Mouse (Mus musculus) cerebellum, adult 18-20 months (tissue): ENCODE measurements at regions not wholly inside any gene's neighbourhood (a gene's known extent, or its start where the extent isn't known, plus 50 kb on each side); places are given as distances from the start of the nearest gene placed in this dataset.

Source experiments
- DNase-seq, 2 experiments: peaks; one replicate each; pipeline ENCODE4 v3.0.0; 2021

DNA sequence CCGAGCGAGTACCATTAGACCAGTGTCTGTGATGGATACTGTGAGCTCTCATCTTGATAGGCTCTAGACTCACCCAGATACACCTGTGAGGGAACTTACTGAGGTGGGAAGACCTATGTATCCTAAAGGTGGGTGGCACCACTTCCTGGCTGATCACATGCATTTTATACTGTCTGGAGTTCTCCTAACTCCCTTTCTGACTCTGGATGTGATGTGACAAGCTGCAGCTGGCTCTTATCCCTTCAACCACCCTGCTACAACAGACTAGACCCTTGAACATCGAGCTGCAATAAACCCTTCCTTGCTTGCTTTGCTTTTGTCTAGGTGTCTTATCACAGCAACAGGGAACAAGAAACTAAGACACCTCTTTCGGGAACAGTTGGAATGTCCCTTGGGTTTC is 143.3 kb downstream of the Cd24a start:
- DNase-seq: no peak

DNA sequence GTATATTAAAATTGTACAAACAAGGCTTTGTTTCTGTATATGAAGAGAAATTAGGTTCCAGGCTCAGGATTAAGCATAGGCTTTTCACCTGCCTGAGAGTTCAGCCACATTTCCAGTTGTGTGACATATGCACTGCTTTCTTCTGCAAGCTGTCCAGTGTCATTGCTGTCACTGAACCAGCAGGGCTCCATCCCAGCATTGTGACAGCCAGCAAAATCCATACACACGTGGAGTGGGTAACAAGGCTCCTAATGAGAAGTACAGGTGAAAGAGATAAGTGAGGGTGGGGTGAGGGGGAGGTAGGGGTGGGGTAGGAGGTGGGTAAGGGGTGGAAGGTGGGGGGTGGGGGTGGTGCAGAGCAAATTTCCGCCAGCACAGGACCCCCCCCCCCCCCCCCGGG is 144.1 kb downstream of the Cd24a start:
- no peak for DNase-seq

DNA sequence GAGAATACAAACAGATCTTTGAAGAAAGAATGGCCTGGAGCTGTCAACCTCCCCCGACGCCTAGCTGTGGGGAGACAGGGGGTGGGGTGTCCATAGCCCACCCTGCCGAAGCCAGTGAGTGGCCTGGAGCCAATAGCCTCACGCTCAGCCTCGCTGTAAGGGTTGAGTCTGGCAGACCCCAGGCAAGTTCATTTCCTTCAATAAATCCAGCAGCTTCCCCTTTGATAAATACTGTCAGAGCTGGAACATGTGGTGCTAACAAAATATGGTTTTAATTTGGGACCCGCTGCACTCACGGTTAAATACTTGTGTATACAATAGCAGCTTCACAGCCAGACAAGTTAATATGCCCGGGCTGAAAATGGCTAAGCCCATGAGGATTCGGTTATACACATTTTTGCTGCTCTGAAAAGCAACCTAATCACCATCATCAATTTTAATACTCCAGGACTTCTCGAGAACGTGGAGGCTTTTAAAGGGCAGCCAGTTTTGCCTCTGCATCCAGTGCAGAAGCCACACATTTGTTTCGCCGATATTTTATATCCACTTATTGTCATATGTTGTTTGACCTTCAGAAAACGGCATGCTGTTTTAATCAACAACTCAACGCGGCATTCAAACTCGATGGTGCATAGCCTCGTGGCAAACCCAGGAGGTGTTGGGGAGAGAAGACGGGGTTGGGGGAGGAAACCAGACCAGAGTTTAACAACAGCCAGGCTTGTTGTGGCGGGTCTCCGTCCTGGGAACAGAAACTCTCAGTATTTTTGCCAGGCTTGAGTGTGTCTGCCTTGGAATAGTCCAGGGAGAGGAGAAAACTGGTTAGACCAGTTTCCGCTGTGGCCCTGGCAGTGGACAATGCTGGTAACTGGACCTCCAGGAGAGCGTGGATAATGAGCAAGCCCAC is 144.9 kb downstream of the Cd24a start:
- DNase-seq: no peak

DNA sequence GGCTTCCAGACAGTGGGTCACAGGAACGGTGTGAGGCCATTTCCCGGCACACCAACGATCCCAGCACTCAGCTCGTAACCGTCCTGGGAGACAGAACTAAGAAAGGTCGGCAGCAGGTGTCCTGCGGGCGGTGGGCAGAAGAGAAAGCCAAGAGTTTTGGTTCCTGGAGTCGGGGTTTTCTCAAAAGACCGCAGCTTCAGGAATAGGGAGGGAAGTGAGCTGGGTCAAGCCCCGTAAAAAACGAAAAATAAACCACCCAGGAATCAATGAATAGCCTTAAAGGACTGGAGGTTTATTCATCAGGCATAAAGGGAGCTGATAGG is 145.5 kb downstream of the Cd24a start:
- DNase-seq: peak in 1 of 2 experiments; percentile 10

DNA sequence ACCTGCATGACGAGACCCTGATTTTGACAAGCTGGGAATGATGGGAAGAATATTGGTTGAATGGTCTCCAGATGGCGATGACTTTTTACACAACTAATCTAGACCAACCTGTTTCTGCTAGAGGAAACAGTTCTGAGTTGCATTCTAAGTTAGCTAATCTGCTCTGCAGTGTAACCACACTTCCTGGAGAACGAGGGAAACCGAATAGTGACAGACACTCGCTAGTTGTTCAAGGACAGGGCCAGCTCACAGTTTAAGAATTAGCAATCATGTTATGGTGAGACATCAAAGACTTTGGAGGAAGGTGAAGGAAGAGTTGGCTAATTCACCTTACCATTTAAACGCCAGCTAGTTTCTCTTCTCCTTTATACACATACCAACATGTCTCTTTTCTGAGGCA is 149.7 kb downstream of the Cd24a start:
- no peak for DNase-seq

DNA sequence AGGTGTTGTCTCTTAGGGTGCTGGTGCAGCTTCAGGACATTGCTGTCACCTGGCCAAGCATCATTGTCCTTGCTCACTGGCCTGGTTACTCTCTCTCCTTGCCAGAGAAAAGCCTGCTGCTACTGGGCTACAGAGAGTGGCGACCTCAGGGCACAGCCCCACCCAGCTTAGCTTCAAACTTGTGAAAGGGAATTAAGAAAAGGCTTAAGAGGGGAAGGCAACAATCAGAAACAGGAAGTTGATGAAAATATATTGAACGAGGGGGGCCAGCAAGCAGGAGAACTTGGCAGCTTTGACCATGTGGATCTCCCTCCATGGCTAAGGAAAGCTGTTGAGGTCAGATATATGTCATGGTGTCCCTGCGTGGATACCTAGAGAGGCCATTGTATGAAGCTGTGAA is 151.1 kb downstream of the Cd24a start:
- DNase-seq: no peak

DNA sequence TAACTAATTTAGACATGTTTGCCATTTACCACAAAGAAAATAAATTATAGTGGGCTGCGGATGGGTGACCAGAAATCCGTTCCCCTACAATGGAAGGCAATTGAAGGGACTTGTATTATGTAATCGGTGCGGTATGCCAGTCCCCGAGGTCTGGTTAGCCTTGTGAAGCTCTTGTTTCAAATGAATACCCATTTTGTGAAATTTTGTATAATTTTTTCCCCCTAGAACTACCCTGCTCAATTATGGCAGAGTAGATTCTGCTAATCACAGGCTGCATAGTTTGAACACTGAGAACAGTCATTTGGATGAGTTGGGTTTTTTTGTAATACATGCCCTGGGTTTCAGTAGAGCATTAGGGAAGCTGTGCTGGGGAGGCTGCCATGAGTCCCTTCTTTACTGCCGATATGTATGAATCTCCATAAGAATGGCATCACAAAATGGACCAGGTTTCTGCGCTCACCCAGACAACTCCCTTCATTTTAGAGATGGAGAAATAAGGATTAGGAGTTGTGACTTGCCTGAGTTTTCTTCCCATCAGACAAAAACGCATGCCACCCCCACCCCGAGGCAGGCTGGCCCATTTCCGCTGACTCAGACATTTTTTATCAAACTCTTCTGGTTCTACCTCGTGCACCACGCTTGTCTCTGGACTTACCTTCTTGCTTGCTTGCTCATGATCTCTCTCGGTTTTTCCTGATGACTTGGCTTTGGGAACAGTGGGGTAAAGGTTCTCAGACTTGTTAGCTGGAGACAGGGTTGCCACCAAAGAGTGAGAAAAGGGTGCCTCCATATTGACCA is 155.7 kb downstream of the Cd24a start:
- no peak for DNase-seq

DNA sequence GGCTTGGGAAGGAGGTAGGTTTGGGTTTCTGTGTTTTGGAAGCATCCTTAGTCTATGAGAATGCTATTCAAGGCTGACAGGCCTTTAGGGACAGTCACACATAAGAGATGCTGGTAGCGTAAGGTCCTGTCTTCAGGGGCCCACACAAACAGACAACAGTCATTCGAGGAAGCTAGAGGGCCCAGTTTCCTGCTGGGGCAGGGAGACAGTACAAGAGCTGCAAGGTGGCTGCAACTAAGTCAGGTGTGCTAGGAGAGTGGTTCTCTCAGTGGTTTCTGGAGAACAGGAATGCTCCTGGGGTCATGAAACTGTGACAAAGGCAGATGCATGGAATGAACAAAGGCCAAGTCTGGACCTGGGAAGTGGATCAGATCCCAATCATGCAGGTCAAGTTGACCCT is 161.1 kb downstream of the Cd24a start:
- no peak for DNase-seq

DNA sequence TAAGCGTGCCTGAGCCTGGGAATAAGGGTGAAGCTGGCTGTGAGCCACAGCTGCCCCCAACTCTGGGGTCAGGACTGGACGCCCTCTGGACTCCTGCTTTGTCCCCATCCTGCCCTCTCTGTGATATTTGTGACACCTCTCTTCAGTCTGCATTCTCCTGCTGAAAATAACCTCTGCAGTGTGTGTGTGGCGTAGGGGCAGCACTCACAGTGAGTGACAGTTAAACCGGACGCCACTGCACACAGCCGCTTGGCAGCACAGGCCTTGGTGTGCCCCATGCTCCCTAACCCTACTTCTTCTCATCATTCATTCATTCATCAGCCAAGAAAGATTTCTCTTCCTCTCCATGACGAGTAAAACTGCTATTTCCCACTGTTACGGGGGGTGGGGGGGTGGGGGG is 161.6 kb downstream of the Cd24a start:
- no peak for DNase-seq

DNA sequence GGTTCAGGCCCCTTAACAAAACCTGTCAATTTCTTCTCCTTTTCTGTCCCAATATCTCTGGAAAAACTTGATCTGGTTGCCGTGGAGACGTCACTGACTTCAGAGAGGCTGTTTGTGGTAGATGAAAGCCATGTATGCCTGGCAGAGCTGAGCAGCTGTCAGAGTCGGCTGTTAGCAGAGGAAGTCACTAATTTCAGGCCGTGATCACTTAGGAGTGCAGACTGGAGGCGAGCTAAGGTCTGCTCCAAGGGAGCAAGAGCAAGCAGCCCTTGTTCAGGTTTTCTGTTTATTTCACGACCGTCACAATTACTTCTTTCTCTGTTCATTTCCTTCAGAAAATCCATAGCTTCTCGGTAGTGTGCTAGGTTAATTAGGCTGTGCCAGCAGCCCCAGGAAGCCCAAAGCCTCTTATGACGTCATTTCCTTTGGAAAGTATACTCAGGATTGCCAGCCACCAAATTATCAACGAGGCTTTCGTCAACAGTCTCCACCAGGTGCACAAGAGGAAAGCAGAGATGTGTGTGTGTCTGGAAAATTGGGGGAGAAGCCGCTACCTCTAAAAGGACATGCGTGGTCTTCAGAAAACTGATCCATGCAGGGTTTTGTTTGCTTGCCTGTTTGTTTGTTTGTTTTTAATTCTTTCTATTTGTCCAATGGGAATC is 161.2 kb downstream of the Qrsl1 start:
- DNase-seq: no peak

DNA sequence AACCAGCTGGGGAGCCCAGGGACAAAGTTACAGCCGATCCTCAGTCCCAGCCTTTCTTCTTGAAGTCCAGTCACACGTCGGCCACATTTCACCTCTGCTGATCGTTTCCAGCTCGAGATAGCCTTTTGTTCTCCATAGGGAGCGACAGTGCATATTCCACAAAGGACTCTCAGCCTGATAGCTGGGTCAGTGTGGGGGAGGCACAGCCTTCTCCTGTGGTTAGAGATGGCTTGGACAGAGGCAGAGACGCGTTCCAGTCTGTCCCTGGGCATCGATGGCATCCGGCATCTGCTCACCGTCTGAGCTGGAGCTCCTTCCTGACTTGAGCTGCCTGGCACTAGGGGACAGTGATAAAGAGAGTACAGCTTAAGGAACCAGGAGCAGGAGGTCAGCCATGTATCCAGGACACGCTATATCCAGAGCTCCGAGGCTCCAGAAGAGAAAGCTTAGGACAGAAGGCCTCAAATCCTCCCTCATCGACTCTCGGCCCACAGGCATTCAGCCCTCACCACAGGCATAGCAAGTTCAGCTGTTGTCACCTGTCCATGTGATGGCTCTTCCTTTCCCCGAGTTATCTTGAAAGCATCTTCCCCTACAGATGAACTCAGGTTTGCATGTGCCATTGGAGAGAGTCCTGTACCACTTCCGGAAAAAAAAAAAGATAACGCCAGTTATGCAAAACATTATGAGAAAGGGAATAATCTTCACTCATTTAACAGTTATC is 160.0 kb downstream of the Qrsl1 start:
- no peak for DNase-seq

DNA sequence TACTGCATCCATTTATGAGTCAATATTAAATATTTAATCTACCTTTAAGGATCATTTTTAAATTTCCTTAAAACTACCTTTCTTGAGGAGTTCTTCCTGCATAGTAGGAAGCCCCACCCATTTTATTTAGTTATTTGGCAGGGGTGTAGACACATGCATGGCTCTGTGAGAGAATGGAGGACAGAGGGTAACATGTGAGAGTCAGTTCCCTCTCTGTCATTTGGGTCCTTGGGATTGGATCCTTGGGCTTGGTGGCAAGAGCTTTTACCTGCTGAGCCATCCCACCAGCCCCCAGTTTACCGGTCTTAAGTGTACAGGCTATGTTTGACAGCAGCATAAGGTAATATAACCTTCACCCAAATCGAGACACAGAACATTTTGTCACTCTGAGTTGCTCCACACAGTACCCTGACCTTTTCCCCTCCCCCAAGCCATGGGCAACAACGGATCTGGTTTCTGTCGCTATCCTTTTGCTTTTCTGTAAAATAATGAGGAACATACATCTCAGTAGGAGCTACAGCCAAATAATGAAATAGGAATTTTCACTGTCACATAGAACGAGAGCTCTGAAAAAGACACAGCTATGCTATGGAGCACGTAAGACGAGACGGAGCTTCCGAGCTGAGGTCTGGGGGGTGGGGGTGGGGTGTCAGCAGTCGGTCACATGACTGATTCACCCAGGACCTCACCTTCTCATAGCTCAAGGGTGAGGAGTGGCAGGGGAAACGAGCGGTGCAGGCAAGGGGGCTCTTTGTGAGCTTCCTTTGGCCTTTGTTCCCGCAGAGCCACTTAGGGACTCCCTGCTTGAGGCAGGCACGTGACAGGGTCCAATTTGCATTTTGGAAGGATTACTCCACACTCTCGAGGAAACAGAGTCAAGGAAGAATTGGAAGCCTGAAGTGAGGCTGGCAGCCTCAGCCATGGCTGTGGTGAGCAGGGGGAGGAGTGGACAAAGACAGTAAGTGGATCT is 159.2 kb downstream of the Qrsl1 start:
- no peak for DNase-seq

DNA sequence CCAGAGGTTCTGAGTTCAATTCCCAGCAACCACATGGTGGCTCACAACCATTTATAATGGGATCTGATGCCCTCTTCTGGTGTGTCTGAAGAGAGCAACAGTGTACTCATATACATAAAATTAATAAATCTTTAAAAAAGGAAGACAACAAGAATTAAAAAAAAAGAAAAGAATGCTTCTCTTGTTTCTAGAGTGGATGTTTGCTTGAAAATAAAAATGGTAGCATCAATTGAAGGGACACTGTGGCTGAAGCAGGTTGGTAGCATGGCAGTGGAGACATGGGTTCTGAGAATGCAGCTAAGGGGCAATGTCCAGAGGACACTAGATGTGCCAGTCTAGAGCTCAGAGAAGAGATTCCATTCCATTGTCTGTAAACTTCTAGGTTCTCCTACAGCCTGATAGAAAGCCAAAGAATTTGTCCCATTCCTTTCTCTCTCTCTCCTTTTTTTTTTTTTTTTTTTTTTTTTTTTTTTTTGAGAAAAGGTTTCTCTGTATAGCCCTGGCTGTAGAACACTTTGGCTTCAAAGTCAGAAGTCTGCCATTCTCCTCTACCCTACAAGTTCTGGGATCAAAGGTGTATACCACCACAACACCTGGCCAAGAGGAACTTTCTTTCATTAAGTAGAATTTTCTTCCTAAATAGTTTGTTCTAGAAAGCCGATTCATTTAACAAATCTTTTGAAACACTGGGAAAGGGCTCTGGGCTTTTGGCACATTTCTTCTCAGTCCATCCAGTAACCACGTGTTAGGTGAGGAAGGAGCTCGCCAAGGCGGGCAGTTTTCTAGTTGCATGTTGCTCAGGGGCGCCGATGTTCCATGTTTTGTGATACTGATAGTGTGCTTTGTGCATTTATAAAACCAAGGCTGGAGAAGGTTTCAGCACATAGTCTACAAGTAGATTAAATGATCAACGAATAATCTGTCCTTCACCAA is 158.1 kb downstream of the Qrsl1 start:
- no peak for DNase-seq

DNA sequence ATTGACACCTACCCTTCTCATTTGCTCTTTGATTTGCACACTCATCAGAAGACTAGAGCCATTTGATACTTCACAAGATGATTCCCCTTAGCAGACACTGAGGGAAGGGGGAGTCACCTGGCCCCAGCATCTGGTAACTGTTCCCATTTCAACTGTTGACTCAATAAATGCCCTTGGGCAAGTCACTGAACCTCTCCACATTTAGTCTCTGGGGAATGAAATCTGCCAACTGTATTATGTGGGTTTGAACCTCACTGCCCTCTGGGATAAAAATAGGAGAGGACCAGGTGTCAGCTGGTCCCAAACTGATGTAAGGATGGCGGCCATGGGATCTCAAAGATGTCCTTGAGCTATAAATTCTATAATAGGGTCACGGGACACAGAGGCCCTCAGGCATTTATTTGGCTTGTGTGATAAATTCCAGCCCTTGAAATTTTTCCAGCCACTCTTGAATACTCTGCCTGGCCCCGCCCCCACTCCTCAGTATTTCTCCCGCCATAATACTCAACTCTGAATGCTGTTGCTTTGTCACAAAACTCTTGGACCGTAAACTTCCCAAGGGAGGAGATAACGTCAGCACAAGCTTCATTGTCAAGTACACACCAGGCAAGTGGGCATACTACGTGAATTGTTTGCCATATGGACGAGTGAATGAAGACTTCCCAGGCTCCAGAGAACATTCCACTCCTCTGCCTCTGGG is 155.5 kb downstream of the Qrsl1 start:
- DNase-seq: no peak

DNA sequence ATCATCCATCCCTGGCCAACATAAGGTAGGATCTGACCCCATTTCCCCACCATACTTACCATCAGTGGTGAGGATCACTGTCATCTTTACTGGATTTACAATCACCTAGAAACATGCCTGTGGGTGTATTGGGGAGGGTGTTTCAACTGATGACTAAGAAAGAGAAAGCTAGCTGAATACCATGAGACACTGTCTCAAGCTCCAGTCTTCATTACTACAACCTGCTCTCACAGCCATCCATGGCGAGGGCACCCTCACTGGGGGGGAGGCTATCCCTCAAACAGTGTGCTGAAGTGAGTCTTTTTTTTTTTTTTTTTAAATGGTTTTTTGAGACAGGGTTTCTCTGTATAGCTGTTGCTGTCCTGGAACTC is 154.9 kb downstream of the Qrsl1 start:
- DNase-seq: no peak

DNA sequence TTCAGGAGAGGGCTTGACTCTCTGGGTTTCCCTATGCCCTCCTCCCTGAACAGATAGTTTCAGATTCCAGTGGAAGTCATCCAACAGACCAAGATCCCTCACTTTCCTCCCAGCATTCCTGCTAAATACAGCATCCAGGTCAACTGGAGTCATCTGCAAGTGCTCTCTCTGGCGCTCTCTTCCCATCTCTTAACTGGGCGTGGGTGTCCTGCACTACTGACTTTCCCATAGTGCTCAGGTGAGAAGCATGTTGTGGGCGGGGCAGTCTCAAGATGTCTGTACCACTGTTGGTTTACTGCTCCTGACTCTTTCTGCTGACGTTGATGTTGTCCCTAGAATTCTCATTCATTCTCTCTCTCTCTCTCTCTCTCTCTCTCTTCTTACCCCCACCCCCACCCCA is 154.0 kb downstream of the Qrsl1 start:
- no peak for DNase-seq

DNA sequence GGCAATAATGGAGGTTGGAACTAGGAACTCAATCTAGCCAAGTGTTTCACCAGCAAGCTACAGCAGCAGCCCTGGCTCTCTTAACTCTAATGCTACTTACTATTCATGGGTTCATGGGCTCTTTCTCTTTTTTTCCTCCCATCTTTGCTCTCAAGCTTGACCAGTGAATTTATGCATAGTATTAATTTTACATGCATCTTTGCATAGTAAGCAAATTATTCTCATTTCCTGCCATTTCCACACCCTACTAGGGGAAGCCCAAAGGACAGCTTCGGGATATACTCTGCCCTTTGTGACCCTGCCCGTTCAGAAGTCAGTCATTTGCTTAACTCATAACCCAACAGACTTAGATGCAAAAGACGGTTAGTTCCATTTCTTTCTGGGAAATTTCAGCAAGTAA is 153.2 kb downstream of the Qrsl1 start:
- DNase-seq: no peak

DNA sequence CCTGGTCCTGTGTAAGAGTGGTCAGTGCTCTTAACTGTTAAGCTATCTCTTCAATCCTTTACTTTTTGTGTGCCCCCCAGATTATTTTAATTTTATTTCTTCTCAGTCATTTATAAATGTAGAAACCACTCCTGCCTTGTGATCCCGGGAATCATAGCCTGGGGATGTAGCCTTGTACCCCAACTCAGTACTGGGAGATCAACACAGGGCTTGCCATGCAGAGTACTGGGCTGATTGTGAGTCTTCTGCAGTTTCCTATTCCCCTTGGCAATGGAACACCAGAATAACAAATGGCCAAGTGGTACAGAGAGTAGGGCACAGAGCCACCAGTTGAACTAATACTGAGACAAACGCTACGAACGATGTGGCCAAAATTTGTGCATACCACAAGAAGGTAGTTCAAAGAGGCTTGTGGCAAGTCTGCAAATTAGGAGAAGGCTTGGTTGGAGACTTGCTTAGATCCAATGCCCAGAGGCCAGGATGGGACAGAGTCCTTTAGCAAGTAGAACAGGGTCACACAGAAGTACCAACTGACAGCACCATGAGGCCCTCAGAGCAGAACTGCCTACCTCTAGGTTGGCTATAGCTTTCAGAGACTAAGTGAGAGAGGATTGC is 151.9 kb downstream of the Qrsl1 start:
- no peak for DNase-seq

DNA sequence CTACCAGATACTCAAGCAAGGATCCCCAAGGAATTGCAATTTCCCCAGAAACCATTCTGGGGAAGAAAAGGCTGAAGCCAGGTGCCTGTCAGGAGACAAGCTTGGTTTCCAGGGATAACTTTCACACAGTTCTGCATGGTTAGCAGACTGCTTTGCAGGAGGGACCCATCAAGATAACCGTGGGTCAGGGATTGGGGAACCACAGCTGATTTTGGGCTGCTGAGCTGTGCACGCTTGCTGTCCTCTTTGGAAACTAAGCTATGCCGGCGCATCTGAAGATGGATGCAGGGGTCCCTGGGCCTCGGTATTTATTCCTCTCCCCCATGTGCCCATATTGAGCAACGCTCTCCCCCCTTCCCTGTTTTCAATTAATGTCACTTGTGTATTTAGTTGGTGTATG is 151.1 kb downstream of the Qrsl1 start:
- DNase-seq: no peak

DNA sequence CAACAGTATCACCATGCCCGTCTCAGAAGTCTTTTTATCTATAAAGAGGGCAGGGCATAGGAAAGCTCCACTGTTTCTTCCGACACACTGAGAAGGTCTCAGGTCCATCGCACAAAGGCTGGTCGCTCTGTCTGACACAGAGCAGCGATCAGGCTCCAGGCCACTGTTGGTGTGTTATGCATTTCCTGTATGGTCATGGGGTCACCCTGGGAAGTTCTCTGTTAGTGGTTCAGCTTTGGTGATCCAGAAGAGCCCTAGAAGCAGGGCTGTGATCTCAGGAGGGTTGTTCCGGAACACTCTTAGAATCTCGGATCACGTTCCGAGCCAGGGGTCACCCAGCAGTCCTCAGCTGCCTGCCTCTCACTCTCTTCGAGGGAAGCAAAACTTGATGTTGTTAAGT is 150.7 kb downstream of the Qrsl1 start:
- no peak for DNase-seq
